Mouse (Mus musculus) intestine, embryonic 15.5 days (tissue): ENCODE measurements around the gene Arih1. TPM values are rescaled to one million over a fixed set of nuclear protein-coding genes. Genes with fewer than 3 reads are reported as not detected.
"Not testable (repeated sequence)": the region's sequence is repeated elsewhere in the genome, so short reads cannot be mapped to it uniquely, and the experiment has no call there.

ENCODE experiments used
- ATAC-seq: fragments of 200-750 bp; cut with Nextera tagmentation; 2 replicates; pipeline ENCODE4 v1.8.0; 2017; ENCODE audit warnings: moderate TSS enrichment, moderate library complexity
- H3K27ac ChIP-seq: fragments of 300-500 bp; sonication (generic); 2 replicates; pipeline ENCODE4 v1.5.1; 2015; ENCODE audit warnings: mild to moderate bottlenecking, inconsistent platforms
- H3K27me3 ChIP-seq: fragments of 300-500 bp; sonication (generic); replicated peaks from 2 replicates; pipeline ENCODE4 v1.6.1; 2015; ENCODE audit warnings: inconsistent platforms
- H3K36me3 ChIP-seq: fragments of 300-500 bp; sonication (generic); 2 replicates; pipeline ENCODE4 v1.6.1; 2015; ENCODE audit warnings: inconsistent platforms
- H3K4me1 ChIP-seq: fragments of 300-500 bp; sonication (generic); replicated peaks from 2 replicates; pipeline ENCODE4 v1.6.1; 2015; ENCODE audit warnings: inconsistent platforms
- H3K4me2 ChIP-seq: fragments of 300-500 bp; sonication (generic); replicated peaks from 2 replicates; pipeline ENCODE4 v1.6.1; 2015; ENCODE audit warnings: mild to moderate bottlenecking, inconsistent platforms
- H3K4me3 ChIP-seq: fragments of 300-500 bp; sonication (generic); replicated peaks from 2 replicates; pipeline ENCODE4 v1.5.1; 2015; ENCODE audit warnings: inconsistent platforms
- H3K9ac ChIP-seq: fragments of 300-500 bp; sonication (generic); 2 replicates; pipeline ENCODE4 v1.6.1; 2015; ENCODE audit warnings: inconsistent platforms
- H3K9me3 ChIP-seq: fragments of 300-500 bp; sonication (generic); 2 replicates; pipeline ENCODE4 v1.6.1; 2016; ENCODE audit warnings: inconsistent platforms
- WGBS: fragments of 180-500 bp; shearing (Covaris S2); methylation state at CpG from one replicate; pipeline ENCODE4 v1.1.7; 2015; 5-methylcytosine and 5-hydroxymethylcytosine counted together
- polyA plus RNA-seq: library from polyadenylated mRNA; unstranded; fragments of >200 nt; fragmentation: Nextera tagmentation; extraction: Ambion mirVana; gene quantifications from 2 replicates; pipeline ENCODE4 v1.2.1, GENCODE M21; 2015

Arih1 gene
- polyA plus RNA-seq, 1 experiment from 2014 or later, result 11.5 TPM

GRCm38 (mm10) chr9:59358041-59358440, 128.4 kb downstream of the Arih1 start:
- H3K27me3 ChIP-seq, H3K4me2 ChIP-seq, H3K36me3 ChIP-seq, H3K4me1 ChIP-seq, H3K9ac ChIP-seq, ATAC-seq, H3K9me3 ChIP-seq, H3K4me3 ChIP-seq, H3K27ac ChIP-seq: not testable (repeated sequence)
- WGBS, result 64% methylated on average over 1 of the region's 1 CpGs

GRCm38 (mm10) chr9:59353253-59353639, 133.2 kb downstream of the Arih1 start, which contains the start of gene Bbs4:
Bbs4 (minus strand) TSS chr9:59353508.
- under 1% methylated on average over 31 of the region's 32 CpGs for WGBS
- H3K4me2 ChIP-seq, result peak within 1 kb of the TSS; percentile 77
- peak within 1 kb of the TSS; percentile 61 for H3K4me3 ChIP-seq
- no peaks in the 10 kb centered on the region for H3K9me3 ChIP-seq
- ATAC-seq, result peak; percentile 99
- H3K36me3 ChIP-seq, result no peaks in the 10 kb centered on the region
- peak within 1 kb of the TSS; percentile 72 for H3K27ac ChIP-seq
- peak within 1 kb of the TSS; percentile 64 for H3K9ac ChIP-seq
- H3K4me1 ChIP-seq, result no peaks in the 10 kb centered on the region
- no peaks in the 10 kb centered on the region for H3K27me3 ChIP-seq

- Histone ChIP-seq H3K4me3 (peak overlapping the region; percentile 61), H3K9ac (peak overlapping the region; percentile 64), H3K4me2 (peak overlapping the region; percentile 77), H3K27me3 (no peaks in the 10 kb centered on the region), H3K27ac (peak overlapping the region; percentile 72), H3K36me3 (no peaks in the 10 kb centered on the region), H3K4me1 (no peaks in the 10 kb centered on the region), H3K9me3 (no peaks in the 10 kb centered on the region)
- WGBS, result 11% methylated on average over 15 of the region's 15 CpGs
- peak; percentile 16 for ATAC-seq
Measured at GRCm38 (mm10) chr9:59352586-59353252, 133.7 kb downstream of the Arih1 start.

- no peak overlapping the region for H3K4me2 ChIP-seq
- H3K4me1 ChIP-seq, result no peaks in the 10 kb centered on the region
- no peaks in the 10 kb centered on the region for H3K9me3 ChIP-seq
- ATAC-seq, result no peak
- no peak overlapping the region for H3K4me3 ChIP-seq
- H3K36me3 ChIP-seq, result no peaks in the 10 kb centered on the region
- WGBS, result 56% methylated on average over 2 of the region's 2 CpGs
- H3K27me3 ChIP-seq, result no peaks in the 10 kb centered on the region
- no peak overlapping the region for H3K27ac ChIP-seq
- no peak overlapping the region for H3K9ac ChIP-seq
Measured at GRCm38 (mm10) chr9:59346176-59346575, 140.2 kb downstream of the Arih1 start.

- Histone ChIP-seq H3K27me3 (no peaks in the 10 kb centered on the region), H3K27ac (no peak overlapping the region), H3K9me3 (no peaks in the 10 kb centered on the region), H3K36me3 (no peaks in the 10 kb centered on the region), H3K9ac (no peak overlapping the region), H3K4me1 (0 out of 2 replicates have a peak, but pooled peaks cover 3% of the 10 kb centered on the region), H3K4me3 (no peak overlapping the region), H3K4me2 (no peak overlapping the region)
- WGBS, result 84% methylated on average over 9 of the region's 9 CpGs
- ATAC-seq, result no peak
Measured at GRCm38 (mm10) chr9:59340002-59340401, 146.4 kb downstream of the Arih1 start.

- H3K27ac ChIP-seq, result no peak overlapping the region
- ATAC-seq, result no peak
- H3K9ac ChIP-seq, result no peak overlapping the region
- H3K36me3 ChIP-seq, result no peaks in the 10 kb centered on the region
- no peak overlapping the region for H3K4me3 ChIP-seq
- H3K4me1 ChIP-seq, result 0 out of 2 replicates have a peak, but pooled peaks cover 3% of the 10 kb centered on the region
- H3K9me3 ChIP-seq, result no peaks in the 10 kb centered on the region
- 52% methylated on average over 5 of the region's 5 CpGs for WGBS
- no peak overlapping the region for H3K4me2 ChIP-seq
- H3K27me3 ChIP-seq, result no peaks in the 10 kb centered on the region
Measured at GRCm38 (mm10) chr9:59339107-59339506, 147.3 kb downstream of the Arih1 start.

- Histone ChIP-seq H3K9me3 (no peaks in the 10 kb centered on the region), H3K4me1 (0 out of 2 replicates have a peak, but pooled peaks cover 3% of the 10 kb centered on the region), H3K4me2 (no peak overlapping the region), H3K4me3 (no peak overlapping the region), H3K27ac (peak overlapping the region; percentile 6; the same call in 1 of the 2 replicates), H3K9ac (no peak overlapping the region), H3K27me3 (no peaks in the 10 kb centered on the region), H3K36me3 (no peaks in the 10 kb centered on the region)
- ATAC-seq, result no peak
- WGBS, result 77% methylated on average over 5 of the region's 5 CpGs
Measured at GRCm38 (mm10) chr9:59338411-59338810, 148.0 kb downstream of the Arih1 start.

Other genes with a start within 250 kb of the Arih1 start
- 31.1 and 31.3 TPM in 2 replicates for gene Adpgk, start 195.1 kb downstream of the Arih1 start, polyA plus RNA-seq
- 8.9 and 9.6 TPM in 2 replicates for gene Bbs4, start 133.1 kb downstream of the Arih1 start, polyA plus RNA-seq
- gene Hexa, start 52.9 kb upstream of the Arih1 start, polyA plus RNA-seq, result 108 and 120 TPM in 2 replicates
- gene Tmem202, start 53.2 kb upstream of the Arih1 start, polyA plus RNA-seq, result 0.35 TPM in 1 of 2 replicates, not detected in the other
- 3.8 and 4.2 TPM in 2 replicates for gene Celf6, start 91.3 kb upstream of the Arih1 start, polyA plus RNA-seq
- 23.3 and 23.9 TPM in 2 replicates for gene Parp6, start 130.7 kb upstream of the Arih1 start, polyA plus RNA-seq
- gene Pkm, start 169.8 kb upstream of the Arih1 start, polyA plus RNA-seq, result 1,208 and 1,228 TPM in 2 replicates
- 1.0 and 1.6 TPM in 2 replicates for gene Gramd2, start 193.5 kb upstream of the Arih1 start, polyA plus RNA-seq